Mouse (Mus musculus) C2C12 (cell line): ENCODE measurements around the gene Ly6g6d. TPM values are rescaled to one million over a fixed set of nuclear protein-coding genes. Genes with fewer than 3 reads are reported as not detected.
"Not testable (repeated sequence)": the region's sequence is repeated elsewhere in the genome, so short reads cannot be mapped to it uniquely, and the experiment has no call there.

Experiments used
- H3K27me3 ChIP-seq: one replicate; pipeline ENCODE4 v1.6.1; 2011; ENCODE audit not compliant: control insufficient read depth, insufficient read depth, insufficient read length
- H3K36me3 ChIP-seq: one replicate; pipeline ENCODE4 v1.6.1; 2011; ENCODE audit not compliant: control insufficient read depth, insufficient read depth
- H3K4me3 ChIP-seq: one replicate; pipeline ENCODE4 v1.5.1; 2011; ENCODE audit warnings: mild to moderate bottlenecking, control low read depth; ENCODE audit not compliant: poor library complexity, insufficient read depth, severe bottlenecking
- H3K79me2 ChIP-seq: one replicate; pipeline ENCODE4 v1.6.1; 2011; ENCODE audit not compliant: control insufficient read depth, insufficient read depth
- H3K79me3 ChIP-seq: one replicate; pipeline ENCODE4 v1.6.1; 2011; ENCODE audit warnings: low read depth, control low read depth
- H3ac ChIP-seq: one replicate; pipeline ENCODE3; 2011; ENCODE audit warnings: low read depth; ENCODE audit not compliant: control insufficient read depth, insufficient read length
- CEBPB ChIP-seq: IDR thresholded peaks from one replicate; pipeline ENCODE4 v1.6.1; 2011; ENCODE audit warnings: low read depth, mild to moderate bottlenecking, control low read depth, moderate library complexity
- CTCF ChIP-seq: IDR thresholded peaks from one replicate; pipeline ENCODE4 v1.5.1; 2011; ENCODE audit not compliant: control insufficient read depth, insufficient read depth, insufficient read length
- FOSL1 ChIP-seq: IDR thresholded peaks from one replicate; pipeline ENCODE4 v1.8.0; 2011; ENCODE audit warnings: mild to moderate bottlenecking, low read length; ENCODE audit not compliant: poor library complexity, insufficient read depth, severe bottlenecking
- MAX ChIP-seq: IDR thresholded peaks from one replicate; pipeline ENCODE4 v1.6.1; 2011; ENCODE audit warnings: mild to moderate bottlenecking, control low read depth
- MYOD1 ChIP-seq: IDR thresholded peaks from one replicate; pipeline ENCODE4 v1.6.1; 2011; ENCODE audit warnings: low read depth; ENCODE audit not compliant: control insufficient read depth, insufficient read length
- MYOG ChIP-seq: IDR thresholded peaks from one replicate; pipeline ENCODE4 v1.6.1; 2011; ENCODE audit not compliant: control insufficient read depth, insufficient read length; ENCODE audit errors: extremely low read depth
- USF1 ChIP-seq: IDR thresholded peaks from one replicate; pipeline ENCODE4 v1.6.1; 2011; ENCODE audit warnings: low read depth, mild to moderate bottlenecking, control low read depth, moderate library complexity
- long read RNA-seq, 2 experiments: library from polyadenylated mRNA; unstranded; transcript quantifications; one replicate each; pipeline ENCODE4 v2.0.0; 2019 to 2020
- polyA plus RNA-seq: library from polyadenylated mRNA; unstranded; fragments of >200 nt; fragmentation: generic; extraction: Trizol; gene quantifications from one replicate; pipeline ENCODE4 v1.2.1, GENCODE M21; 2012; ENCODE audit warnings: missing spikeins

Gene Ly6g6d
- not detected for polyA plus RNA-seq
- long read RNA-seq, experiment 1 = 0 reads
- long read RNA-seq, experiment 2 = 0 reads

- Histone ChIP-seq H3K79me3 (no peaks in the 10 kb centered on the region), H3ac (peak within 1 kb of the TSS; percentile 42), H3K4me3 (peak within 1 kb of the TSS; percentile 11)
These were observed at the start of gene Ly6g6d for GRCm38 (mm10) chr17:35077786-35078233. TSS of gene Ly6g6d (minus strand) at chr17:35078065.

GRCm38 (mm10) chr17:35127017-35127416 lies 49.2 kb upstream of the Ly6g6d start:
- Histone ChIP-seq H3K27me3 (no peaks in the 10 kb centered on the region), H3ac (peak overlapping the region; percentile 91), H3K79me3 (peaks cover 31% of the 10 kb centered on the region), H3K4me3 (peak overlapping the region; percentile 53), H3K79me2 (peaks cover 45% of the 10 kb centered on the region), H3K36me3 (peaks cover 12% of the 10 kb centered on the region)
- TF ChIP-seq USF1 (no peak), CEBPB (no peak), MYOG (no peak), MAX (no peak), FOSL1 (no peak), MYOD1 (no peak), CTCF (no peak)

More at GRCm38 (mm10) chr17:35077786-35078233, at the start of gene Ly6g6d:
- TF ChIP-seq CTCF (peak; percentile 43), FOSL1 (no peak)
- H3K36me3 ChIP-seq = no peaks in the 10 kb centered on the region
- peaks cover 19% of the 10 kb centered on the region for H3K27me3 ChIP-seq
- no peaks in the 10 kb centered on the region for H3K79me2 ChIP-seq

GRCm38 (mm10) chr17:35126206-35126611 lies 48.3 kb upstream of the Ly6g6d start, which contains the start of gene D17H6S53E:
TSS of gene D17H6S53E (plus strand) at chr17:35126373.
- H3K36me3 ChIP-seq = peaks cover 12% of the 10 kb centered on the region
- peak within 1 kb of the TSS; percentile 53 for H3K4me3 ChIP-seq
- H3ac ChIP-seq = peak within 1 kb of the TSS; percentile 91
- H3K79me3 ChIP-seq = peaks cover 36% of the 10 kb centered on the region
- peaks cover 51% of the 10 kb centered on the region for H3K79me2 ChIP-seq
- H3K27me3 ChIP-seq = no peaks in the 10 kb centered on the region
- TF ChIP-seq FOSL1 = no peak

- TF ChIP-seq CTCF (no peak), MAX (no peak), USF1 (no peak), MYOD1 (no peak), MYOG (no peak), CEBPB (no peak), FOSL1 (no peak)
- Histone ChIP-seq H3K79me3 (peaks cover 40% of the 10 kb centered on the region), H3K36me3 (peaks cover 12% of the 10 kb centered on the region)
These were observed 47.7 kb upstream of the Ly6g6d start for GRCm38 (mm10) chr17:35125578-35125977.

GRCm38 (mm10) chr17:35125081-35125480 lies 47.2 kb upstream of the Ly6g6d start:
- TF ChIP-seq MYOG (no peak), CEBPB (no peak), MYOD1 (no peak), FOSL1 (no peak), CTCF (no peak), USF1 (no peak), MAX (no peak)
- Histone ChIP-seq H3K27me3 (no peaks in the 10 kb centered on the region), H3K36me3 (peaks cover 13% of the 10 kb centered on the region), H3K79me2 (peaks cover 61% of the 10 kb centered on the region), H3ac (no peak overlapping the region), H3K79me3 (peaks cover 45% of the 10 kb centered on the region), H3K4me3 (no peak overlapping the region)

More at GRCm38 (mm10) chr17:35125578-35125977, 47.7 kb upstream of the Ly6g6d start:
- Histone ChIP-seq H3K27me3 (no peaks in the 10 kb centered on the region), H3K4me3 (peak overlapping the region; percentile 53), H3K79me2 (peaks cover 56% of the 10 kb centered on the region), H3ac (no peak overlapping the region)

GRCm38 (mm10) chr17:35124261-35124896 lies 46.5 kb upstream of the Ly6g6d start:
- peaks cover 51% of the 10 kb centered on the region for H3K79me3 ChIP-seq
- H3K79me2 ChIP-seq = peaks cover 68% of the 10 kb centered on the region
- not testable (repeated sequence) for H3ac ChIP-seq, H3K4me3 ChIP-seq, H3K27me3 ChIP-seq
- H3K36me3 ChIP-seq = peaks cover 20% of the 10 kb centered on the region

- H3K27me3 ChIP-seq, H3K4me3 ChIP-seq: not testable (repeated sequence)
- H3K79me2 ChIP-seq = peaks cover 68% of the 10 kb centered on the region
These were observed 45.4 kb upstream of the Ly6g6d start for GRCm38 (mm10) chr17:35123287-35123686.

More at GRCm38 (mm10) chr17:35123287-35123686, 45.4 kb upstream of the Ly6g6d start:
- H3K79me3 ChIP-seq = peaks cover 47% of the 10 kb centered on the region
- H3ac ChIP-seq = not testable (repeated sequence)
- peaks cover 28% of the 10 kb centered on the region for H3K36me3 ChIP-seq
